Mouse (Mus musculus): Measurements from ENCODE around the gene Tat. TPM values are rescaled to one million over a fixed set of nuclear protein-coding genes. Genes with fewer than 3 reads are reported as not detected.

Gene Tat
- total and polyA plus RNA-seq, 3 experiments, result not detected

GRCm38 (mm10) chr8:110004300-110004699, 14.1 kb downstream of the Tat start:
- Histone ChIP-seq H3K4me1 (ENCODE audit: control insufficient read depth in 1 of 2, insufficient read depth in 2 of 2) (peaks cover 0 to 3% of the 10 kb centered on the region in 2 experiments; a peak in 2 of 4 replicates), H3K4me2 (ENCODE audit: insufficient read depth, low read depth, poor library complexity, severe bottlenecking) (no peak overlapping the region), H3K9ac (ENCODE audit: insufficient read depth, low read depth) (no peak overlapping the region), H3K4me3 (replicated peaks in 1 of 3; ENCODE audit: low read depth in 2 of 3, low read length in 2 of 3, poor library complexity in 1 of 3) (no peak overlapping the region), H3K27ac (ENCODE audit: insufficient read depth, low read depth) (no peak overlapping the region), H3K36me3 (replicated peaks in 1 of 2; ENCODE audit: control insufficient read depth in 1 of 2, insufficient read depth in 1 of 2, low read length in 1 of 2) (no peaks in the 10 kb centered on the region), H3K9me3 (replicated peaks; ENCODE audit: low read length) (no peaks in the 10 kb centered on the region), H3K79me2 (replicated peaks; ENCODE audit: control insufficient read depth, extremely low read depth, insufficient read depth, poor library complexity, severe bottlenecking) (no peaks in the 10 kb centered on the region), H3K27me3 (replicated peaks) (peaks cover 2% of the 10 kb centered on the region)
- dilution Hi-C loops (cut with MboI; ENCODE audit: extremely low pct_ligation_motif_present, extremely low pct_unique_long_range_greater_than_20kb, low sequenced_read_pairs) (no loop called here), in situ Hi-C loops (cut with MboI; ENCODE audit: low pct_ligation_motif_present, low pct_unique_long_range_greater_than_20kb, low sequenced_read_pairs) (loop anchor here (10.0 kb wide), 1 partner anchor 149 kb away; no protein-coding TSS in a partner anchor)
- DNase-seq (ENCODE audit: extremely low read depth), result no peak
- TF ChIP-seq BHLHE40 (IDR thresholded peaks at IDR 0.05; ENCODE audit: low read depth, low read length) (no peak), USF2 (conservative IDR thresholded peaks at IDR 0.05; ENCODE audit: low read depth, low read length) (no peak), UBTF (IDR thresholded peaks at IDR 0.05; ENCODE audit: low read depth, low read length) (no peak), EP300 (IDR thresholded peaks at IDR 0.05; ENCODE audit: low read length) (no peak), JUN (IDR thresholded peaks at IDR 0.05; ENCODE audit: insufficient read depth, low read depth, low read length) (no peak), HCFC1 (IDR thresholded peaks at IDR 0.05; ENCODE audit: low read depth, low read length) (no peak), MAZ (IDR thresholded peaks at IDR 0.05; ENCODE audit: low read depth, low read length) (no peak), IRF4 (IDR thresholded peaks at IDR 0.05; ENCODE audit: low read depth, low read length) (no peak), POLR2A (IDR thresholded peaks at IDR 0.05; ENCODE audit: low read depth, low read length) (no peak), ELF1 (IDR thresholded peaks at IDR 0.05; ENCODE audit: low read depth, low read length) (no peak)

DNA sequence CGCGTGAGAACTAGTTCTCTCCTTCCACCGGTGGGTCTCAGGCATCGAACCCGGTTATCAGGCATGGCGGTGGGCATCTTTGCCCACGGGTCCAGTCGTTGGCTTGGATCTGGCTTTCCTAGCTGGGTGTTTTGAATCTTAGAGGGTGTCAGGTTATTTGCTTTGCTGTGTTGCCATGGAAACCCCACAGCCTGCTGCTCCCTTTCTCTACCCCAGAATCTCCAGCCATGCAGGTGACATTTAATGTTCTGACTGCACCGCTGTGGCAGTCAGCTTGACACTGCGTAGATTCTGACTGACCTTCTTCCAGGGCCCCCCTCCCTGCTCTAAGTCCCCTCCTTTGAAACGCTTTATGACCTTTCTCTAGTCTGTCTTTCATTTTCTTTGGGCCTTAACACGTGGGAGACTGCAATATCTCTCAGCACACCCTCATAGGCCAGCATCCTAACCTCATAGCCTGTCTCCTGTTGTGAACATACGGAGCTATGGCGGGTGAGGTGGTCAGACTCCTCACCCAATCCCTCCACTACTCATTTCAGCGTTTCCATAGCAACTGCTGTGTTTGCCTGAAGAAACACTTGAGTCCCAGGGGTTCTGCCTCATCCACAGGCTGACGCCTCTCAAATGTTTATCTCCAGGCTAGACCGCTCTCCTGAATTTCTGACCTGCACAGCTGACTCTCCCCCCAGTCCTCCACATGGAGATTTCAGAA, 16.2 kb downstream of the Tat start:
- Histone ChIP-seq H3K4me2 (ENCODE audit: insufficient read depth, low read depth, poor library complexity, severe bottlenecking) (no peak overlapping the region), H3K9me3 (replicated peaks; ENCODE audit: low read length) (no peaks in the 10 kb centered on the region), H3K4me1 (ENCODE audit: control insufficient read depth in 1 of 2, insufficient read depth in 2 of 2) (peaks cover 3% of the 10 kb centered on the region in 2 experiments; a peak in 3 of 4 replicates), H3K79me2 (replicated peaks; ENCODE audit: control insufficient read depth, extremely low read depth, insufficient read depth, poor library complexity, severe bottlenecking) (no peaks in the 10 kb centered on the region), H3K9ac (ENCODE audit: insufficient read depth, low read depth) (no peak overlapping the region), H3K27me3 (replicated peaks) (peaks cover 2% of the 10 kb centered on the region), H3K36me3 (replicated peaks in 1 of 2; ENCODE audit: control insufficient read depth in 1 of 2, insufficient read depth in 1 of 2, low read length in 1 of 2) (no peaks in the 10 kb centered on the region), H3K27ac (ENCODE audit: insufficient read depth, low read depth) (no peak overlapping the region), H3K4me3 (replicated peaks in 1 of 3; ENCODE audit: low read depth in 2 of 3, low read length in 2 of 3, poor library complexity in 1 of 3) (no peak overlapping the region)
- dilution Hi-C loops (cut with MboI; ENCODE audit: extremely low pct_ligation_motif_present, extremely low pct_unique_long_range_greater_than_20kb, low sequenced_read_pairs), result no loop called here
- DNase-seq (ENCODE audit: extremely low read depth), result no peak
- TF ChIP-seq NRF1 (IDR thresholded peaks at IDR 0.05; ENCODE audit: low read depth, low read length) (no peak), MAFK (IDR thresholded peaks at IDR 0.05; ENCODE audit: insufficient replicate concordance, low read length) (no peak), ZC3H11A (IDR thresholded peaks at IDR 0.05; ENCODE audit: low read depth, low read length) (no peak), ZMIZ1 (IDR thresholded peaks at IDR 0.05; ENCODE audit: low read depth, low read length) (no peak), MAX (IDR thresholded peaks at IDR 0.05; ENCODE audit: low read length) (no peak), ELF1 (IDR thresholded peaks at IDR 0.05; ENCODE audit: low read depth, low read length) (no peak), SMC3 (IDR thresholded peaks at IDR 0.05; ENCODE audit: low read depth, low read length) (no peak), MAZ (IDR thresholded peaks at IDR 0.05; ENCODE audit: low read depth, low read length) (no peak), GABPA (IDR thresholded peaks at IDR 0.05; ENCODE audit: insufficient replicate concordance, low read depth, low read length) (no peak), EP300 (IDR thresholded peaks at IDR 0.05; ENCODE audit: low read length) (no peak), TBP (conservative IDR thresholded peaks at IDR 0.05; ENCODE audit: low read depth, low read length) (no peak), HCFC1 (IDR thresholded peaks at IDR 0.05; ENCODE audit: low read depth, low read length) (no peak), ZKSCAN1 (IDR thresholded peaks at IDR 0.05; ENCODE audit: borderline replicate concordance, low read depth, low read length) (no peak), MYC (IDR thresholded peaks at IDR 0.05; ENCODE audit: low read depth, low read length) (no peak), CTCF (conservative IDR thresholded peaks at IDR 0.05 in 1 of 2, IDR thresholded peaks at IDR 0.05 in 1 of 2; ENCODE audit: low read depth in 2 of 2, low read length in 2 of 2) (no peak), UBTF (IDR thresholded peaks at IDR 0.05; ENCODE audit: low read depth, low read length) (no peak), CHD2 (IDR thresholded peaks at IDR 0.05; ENCODE audit: low read length) (no peak), POLR2A (IDR thresholded peaks at IDR 0.05; ENCODE audit: low read depth, low read length) (no peak), PAX5 (IDR thresholded peaks at IDR 0.05; ENCODE audit: low read length) (no peak)
- in situ Hi-C loops (cut with MboI; ENCODE audit: low pct_ligation_motif_present, low pct_unique_long_range_greater_than_20kb, low sequenced_read_pairs), result loop anchor here (10.0 kb wide), 1 partner anchor 152 kb away; no protein-coding TSS in a partner anchor

Data from CH12.LX (cell line).